Mouse (Mus musculus) liver, adult 2 months (tissue): Measurements from ENCODE around the gene Pld6.

Experiments used
- CTCF ChIP-seq: fragments of 200-500 bp; IDR thresholded peaks from 2 replicates; pipeline ENCODE4 v1.5.1; 2011; ENCODE audit warnings: low read depth, low read length, control low read depth
- POLR2A ChIP-seq: fragments of 200-500 bp; IDR thresholded peaks from 2 replicates; pipeline ENCODE4 v1.6.1; 2011; ENCODE audit warnings: low read length, control low read depth; ENCODE audit not compliant: insufficient read depth; ENCODE audit errors: extremely low read depth

GRCm38 (mm10) chr11:59758191-59758985, 29.1 kb downstream of the Pld6 start:
- TF ChIP-seq CTCF (no peak), POLR2A (no peak)
